Mouse (Mus musculus): ENCODE measurements at regions not wholly inside any gene's neighbourhood (a gene's known extent, or its start where the extent isn't known, plus 50 kb on each side); places are given as distances from the start of the nearest gene placed in this dataset.

- peak; percentile 12 for DNase-seq
Observed at GRCm38 (mm10) chr10:126625466-126625865, 275.7 kb downstream of the Atp23 start.

- no peak for DNase-seq
Observed at GRCm38 (mm10) chr10:126620802-126621201, 280.4 kb downstream of the Atp23 start.

- DNase-seq: no peak
Observed at GRCm38 (mm10) chr10:126619970-126620369, 281.2 kb downstream of the Atp23 start.

- no peak for DNase-seq
Observed at GRCm38 (mm10) chr10:126612226-126612625, 288.9 kb downstream of the Atp23 start.

- no peak for DNase-seq
Observed at GRCm38 (mm10) chr10:126610506-126610905, 290.6 kb downstream of the Atp23 start.

GRCm38 (mm10) chr10:126599686-126600085, 301.5 kb downstream of the Atp23 start:
- DNase-seq: no peak

GRCm38 (mm10) chr10:126568155-126568554, 333.0 kb downstream of the Atp23 start:
- DNase-seq: no peak

GRCm38 (mm10) chr10:126565326-126565725, 335.8 kb downstream of the Atp23 start:
- no peak for DNase-seq

- DNase-seq: no peak
Observed at GRCm38 (mm10) chr10:126555080-126555479, 346.1 kb downstream of the Atp23 start.

- DNase-seq: no peak
Observed at GRCm38 (mm10) chr10:126531950-126532349, 369.2 kb downstream of the Atp23 start.

- peak; percentile 13 for DNase-seq
Observed at GRCm38 (mm10) chr10:126531368-126531767, 369.8 kb downstream of the Atp23 start.

- no peak for DNase-seq
Observed at GRCm38 (mm10) chr10:126528801-126529200, 372.4 kb downstream of the Atp23 start.

- no peak for DNase-seq
Observed at GRCm38 (mm10) chr10:126526186-126526585, 375.0 kb downstream of the Atp23 start.

- no peak for DNase-seq
Observed at GRCm38 (mm10) chr10:126521836-126522815, 379.0 kb downstream of the Atp23 start.

GRCm38 (mm10) chr10:126520973-126521372, 380.2 kb downstream of the Atp23 start:
- DNase-seq: no peak

- no peak for DNase-seq
Observed at GRCm38 (mm10) chr10:126513185-126513584, 388.0 kb downstream of the Atp23 start.

GRCm38 (mm10) chr10:126511511-126511910, 389.6 kb downstream of the Atp23 start:
- DNase-seq: peak; percentile 87

- DNase-seq: no peak
Observed at GRCm38 (mm10) chr10:126505988-126506387, 395.2 kb downstream of the Atp23 start.

- peak; percentile 16 for DNase-seq
Observed at GRCm38 (mm10) chr10:126502013-126502688, 399.0 kb downstream of the Atp23 start.

GRCm38 (mm10) chr10:126498726-126499125, 402.4 kb downstream of the Atp23 start:
- no peak for DNase-seq

- no peak for DNase-seq
Observed at GRCm38 (mm10) chr10:126493734-126494133, 407.4 kb downstream of the Atp23 start.

- no peak for DNase-seq
Observed at GRCm38 (mm10) chr10:126492211-126492610, 408.9 kb downstream of the Atp23 start.

- no peak for DNase-seq
Observed at GRCm38 (mm10) chr10:126485129-126485528, 416.0 kb downstream of the Atp23 start.

- DNase-seq: no peak
Observed at GRCm38 (mm10) chr10:126483479-126483878, 417.7 kb downstream of the Atp23 start.
